In genomic region chr3:135636454-135636853, GRCm38 (mm10) we compare ENCODE assay signal across 9 mouse cellular contexts. TPM values are rescaled to one million over a fixed set of nuclear protein-coding genes. Genes with fewer than 3 reads are reported as not detected.
DNase-seq lines count a peak whose midpoint lies in the region; ATAC-seq and TF ChIP-seq lines count a peak whose summit lies in the region.
"Had no signal": no experiment of that assay in that cellular context is flagged by ENCODE, and none has a peak within 500 bp of the region (broad histone marks: within the 10 kb centered on the region; RNA-seq: fewer than 3 reads in every experiment).

No protein-coding gene starts in this region.

- H3K4me1 ChIP-seq in lung, adult 2 months (ENCODE audit: control insufficient read depth, insufficient read depth, low read length) = peaks cover 11% of the 10 kb centered on the region
- H3K4me1 ChIP-seq in neural tube, embryonic 12.5 days = peaks cover 3% of the 10 kb centered on the region; the same call in 1 of the 2 replicates
- no peaks in the 10 kb centered on the region for H3K4me1 ChIP-seq in forebrain, embryonic 14.5 days (ENCODE audit: control insufficient read depth, insufficient read depth, low read length)
- H3K4me1 ChIP-seq: limb, embryonic 12.5 days had no signal

- DNase-seq in lung, postnatal 14 days = peak; percentile 17
- no peak for DNase-seq in lung, adult 2 months
- peak; percentile 39 for DNase-seq in T-cell, adult 2 months (ENCODE audit: low spot score)
- DNase-seq in heart, postnatal 4 days = peak; percentile 32
- no peak for DNase-seq in urinary bladder, postnatal 14 days (ENCODE audit: low spot score)
- no peak for DNase-seq in cerebellum, postnatal 4 days (ENCODE audit: low spot score in 2 of 2)
- no peak for DNase-seq in forebrain, embryonic 14.5 days (ENCODE audit: low spot score)

- H3K4me2 ChIP-seq in neural tube, embryonic 12.5 days (replicated peaks) = no peak overlapping the region
- no peak overlapping the region for H3K4me2 ChIP-seq in forebrain, embryonic 14.5 days (ENCODE audit: low read length)
- H3K4me2 ChIP-seq: limb, embryonic 12.5 days had no signal

- no peaks in the 10 kb centered on the region for H3K27me3 ChIP-seq in neural tube, embryonic 12.5 days (replicated peaks)
- no peaks in the 10 kb centered on the region for H3K27me3 ChIP-seq in forebrain, embryonic 14.5 days (replicated peaks; ENCODE audit: control insufficient read depth, insufficient read depth, low read length)
- H3K27me3 ChIP-seq: limb, embryonic 12.5 days had no signal

- H3K9me3 ChIP-seq in neural tube, embryonic 12.5 days = no peaks in the 10 kb centered on the region
- H3K9me3 ChIP-seq in forebrain, embryonic 14.5 days (replicated peaks; ENCODE audit: control insufficient read depth, low read length) = no peaks in the 10 kb centered on the region
- H3K9me3 ChIP-seq: limb, embryonic 12.5 days had no signal

- no peak overlapping the region for H3K27ac ChIP-seq in neural tube, embryonic 12.5 days
- H3K27ac ChIP-seq in forebrain, embryonic 14.5 days (ENCODE audit: low read depth, low read length) = no peak overlapping the region
- H3K27ac ChIP-seq: limb, embryonic 12.5 days had no signal

- H3K36me3 ChIP-seq in neural tube, embryonic 12.5 days = peaks cover 5% of the 10 kb centered on the region
- H3K36me3 ChIP-seq in forebrain, embryonic 14.5 days (ENCODE audit: control insufficient read depth, insufficient read depth, low read length) = peaks cover 4% of the 10 kb centered on the region; the same call in 1 of the 2 replicates

- no peak for TF ChIP-seq CTCF in lung, adult 2 months (IDR thresholded peaks at IDR 0.05; ENCODE audit: insufficient read depth, low read length)

- TF ChIP-seq POLR2A in lung, adult 2 months (IDR thresholded peaks at IDR 0.05; ENCODE audit: borderline replicate concordance, extremely low read depth, low read depth, low read length) = no peak

- no peak overlapping the region for H3K4me3 ChIP-seq in lung, adult 2 months (replicated peaks; ENCODE audit: extremely low read depth, low read depth, low read length)
- H3K4me3 ChIP-seq in neural tube, embryonic 12.5 days = no peak overlapping the region
- H3K4me3 ChIP-seq in forebrain, embryonic 14.5 days (ENCODE audit: low read depth, low read length) = no peak overlapping the region
- H3K4me3 ChIP-seq: limb, embryonic 12.5 days had no signal

- 55% methylated on average over 14 of the region's 14 CpGs for WGBS in lung, adult 2 months
- 49% methylated on average over 14 of the region's 14 CpGs for WGBS in neural tube, embryonic 12.5 days
- WGBS in forebrain, embryonic 14.5 days = 47% methylated on average over 14 of the region's 14 CpGs

- 0 out of 2 replicates have a peak, but pooled peaks have one; percentile 9 for ATAC-seq in neural tube, embryonic 12.5 days (ENCODE audit: low FRiP score, low read depth)
- ATAC-seq in forebrain, embryonic 14.5 days = no peak

- H3K9ac ChIP-seq in neural tube, embryonic 12.5 days = no peak overlapping the region
- no peak overlapping the region for H3K9ac ChIP-seq in forebrain, embryonic 14.5 days (ENCODE audit: low read length)
- H3K9ac ChIP-seq: limb, embryonic 12.5 days had no signal

RNA-seq across cellular contexts. Expression of gene Nfkb1, which starts 54.9 kb away (rescaled TPM):
- polyA plus RNA-seq in lung, adult 2 months (2012; rRNA removed) = 114 and 126 TPM in 2 replicates
- 10 to 100 TPM; 47.0 to 49.9 TPM for total RNA-seq in heart, postnatal 4 days (2021)
- polyA plus RNA-seq in neural tube, embryonic 12.5 days (2016; fragmentation: Nextera tagmentation; extraction: Ambion mirVana) = 11.3 and 12.1 TPM in 2 replicates
- 7.2 TPM in 2 replicates for polyA plus RNA-seq in forebrain, embryonic 14.5 days (2014; fragmentation: Nextera tagmentation; extraction: Ambion mirVana)

Comparison
In these comparisons a context has a peak if more than half of its experiments do, and no peak if none do; other contexts are left out.
1. DNase-seq: peak in lung, postnatal 14 days (single experiment), T-cell, adult 2 months (single experiment) and heart, postnatal 4 days (single experiment); none in lung, adult 2 months (single experiment), urinary bladder, postnatal 14 days (single experiment), cerebellum, postnatal 4 days (0 of 2) and forebrain, embryonic 14.5 days (single experiment).